Mouse (Mus musculus) thymus, postnatal 14 days (tissue): ENCODE measurements around the gene Ccdc110.

Experiments used
- DNase-seq: peaks from one replicate; pipeline ENCODE4 v3.0.0; 2021

The Ccdc110 gene

DNA sequence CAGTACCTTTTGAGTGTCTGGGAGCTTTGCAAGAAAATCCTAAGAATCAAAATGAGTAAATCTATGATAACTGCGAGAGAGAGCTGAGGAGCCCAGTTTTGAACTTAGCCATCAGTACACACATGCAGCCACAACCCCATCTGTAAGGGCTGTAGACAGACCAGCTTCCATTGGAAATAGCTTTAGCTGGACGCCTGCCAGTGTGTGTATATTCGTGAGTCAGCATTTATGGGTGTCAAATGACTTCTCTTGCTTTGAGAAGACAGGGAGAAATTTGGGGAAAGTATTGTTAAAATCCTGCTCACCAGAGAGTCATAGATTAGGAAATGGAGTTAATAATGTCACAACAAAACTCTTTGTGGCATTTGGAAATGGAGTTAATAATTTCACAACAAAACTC, 52.2 kb downstream of the Ccdc110 start:
- DNase-seq = no peak

- DNase-seq = no peak
These were observed 53.8 kb downstream of the Ccdc110 start for GRCm38 (mm10) chr8:45988189-45988588.

- no peak for DNase-seq
These were observed 56.4 kb downstream of the Ccdc110 start for GRCm38 (mm10) chr8:45990631-45991310.
